Mouse (Mus musculus): ENCODE measurements around the gene Gucd1.

Gene Gucd1

DNA sequence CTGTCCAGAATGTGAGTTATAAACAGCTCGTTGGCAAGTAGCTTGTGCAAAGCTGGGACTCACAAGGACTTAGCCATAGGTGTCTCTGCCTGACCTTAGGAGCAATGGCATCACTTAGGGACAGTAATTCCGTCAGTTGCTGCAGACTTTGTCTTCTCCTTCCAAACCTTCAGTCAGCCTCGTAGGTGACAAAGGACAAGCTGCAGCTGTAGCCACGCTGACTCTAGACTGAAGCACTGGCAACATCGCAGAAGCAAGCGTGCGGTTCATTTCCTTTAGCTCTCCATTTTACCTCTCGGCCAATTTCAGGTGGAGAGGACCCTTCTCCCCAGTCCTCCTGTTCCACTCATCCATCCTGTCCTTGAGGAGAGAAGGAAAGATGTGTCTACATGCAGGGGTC is 193.8 kb downstream of the Gucd1 start:
- no peak for DNase-seq (ENCODE audit: low spot score in 2 of 2)

DNA sequence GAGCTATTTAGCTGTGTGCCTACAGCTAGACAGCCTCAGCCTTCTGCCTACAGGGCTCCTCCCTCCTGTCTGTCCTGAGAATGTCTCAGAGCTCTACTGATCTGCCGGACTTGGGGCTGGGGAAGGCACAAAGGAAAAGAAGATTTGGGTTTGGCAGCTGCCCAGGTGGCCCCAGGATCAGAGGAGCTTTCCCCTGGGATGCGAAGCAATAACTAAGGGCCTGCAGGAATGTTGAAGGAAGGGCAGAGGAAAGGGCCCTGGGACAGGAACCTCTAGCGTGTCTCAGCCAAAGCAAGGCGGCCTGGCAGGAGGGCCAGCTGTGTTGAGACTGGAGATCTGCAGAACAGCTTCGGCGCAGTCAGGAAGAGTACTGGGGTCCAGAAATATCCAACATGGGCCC is 194.8 kb downstream of the Gucd1 start:
- no peak for DNase-seq (ENCODE audit: low spot score in 2 of 2)

DNA sequence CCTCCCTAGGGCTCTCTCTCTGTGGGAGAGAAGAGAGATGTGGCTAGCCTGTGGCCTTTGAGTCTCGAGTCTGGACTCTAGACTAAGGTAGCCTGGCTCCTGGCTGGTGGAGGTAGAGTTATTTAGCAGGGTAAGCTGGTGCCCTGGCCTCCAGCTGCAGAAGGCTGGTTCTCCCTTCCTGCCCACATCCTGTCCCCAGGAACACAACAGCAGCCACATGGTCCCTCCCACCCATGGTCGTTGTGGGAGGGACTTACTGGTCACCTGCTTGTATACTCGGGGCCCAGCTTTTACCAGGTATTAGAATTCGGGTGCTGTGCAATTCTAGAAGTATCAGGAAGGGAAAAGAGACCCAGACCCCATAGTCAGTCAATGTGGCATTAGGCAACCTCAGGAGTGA is 197.5 kb downstream of the Gucd1 start:
- peak; percentile 60 to 66 for DNase-seq (ENCODE audit: low spot score in 2 of 2)

DNA sequence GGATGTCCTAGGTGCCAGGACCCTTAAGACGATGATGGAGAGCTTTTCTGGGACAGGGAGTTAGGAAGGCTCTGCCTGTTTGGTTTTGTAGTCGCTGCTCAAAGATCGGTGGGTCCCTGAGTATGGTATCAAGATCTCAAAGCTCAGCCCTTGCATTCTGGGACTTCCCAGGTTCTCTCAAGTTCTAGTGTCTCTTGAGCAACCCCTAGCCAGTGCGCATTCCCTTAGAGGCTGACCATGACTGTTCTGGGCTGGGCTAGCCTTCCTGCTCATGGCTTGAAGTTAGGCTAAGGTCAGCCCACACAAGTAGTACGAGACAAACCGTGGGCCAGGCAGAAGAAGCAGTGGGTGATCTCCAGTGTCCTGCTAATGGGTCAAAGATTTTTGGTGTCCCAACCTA is 199.6 kb downstream of the Gucd1 start:
- DNase-seq (ENCODE audit: low spot score in 2 of 2) = no peak

DNA sequence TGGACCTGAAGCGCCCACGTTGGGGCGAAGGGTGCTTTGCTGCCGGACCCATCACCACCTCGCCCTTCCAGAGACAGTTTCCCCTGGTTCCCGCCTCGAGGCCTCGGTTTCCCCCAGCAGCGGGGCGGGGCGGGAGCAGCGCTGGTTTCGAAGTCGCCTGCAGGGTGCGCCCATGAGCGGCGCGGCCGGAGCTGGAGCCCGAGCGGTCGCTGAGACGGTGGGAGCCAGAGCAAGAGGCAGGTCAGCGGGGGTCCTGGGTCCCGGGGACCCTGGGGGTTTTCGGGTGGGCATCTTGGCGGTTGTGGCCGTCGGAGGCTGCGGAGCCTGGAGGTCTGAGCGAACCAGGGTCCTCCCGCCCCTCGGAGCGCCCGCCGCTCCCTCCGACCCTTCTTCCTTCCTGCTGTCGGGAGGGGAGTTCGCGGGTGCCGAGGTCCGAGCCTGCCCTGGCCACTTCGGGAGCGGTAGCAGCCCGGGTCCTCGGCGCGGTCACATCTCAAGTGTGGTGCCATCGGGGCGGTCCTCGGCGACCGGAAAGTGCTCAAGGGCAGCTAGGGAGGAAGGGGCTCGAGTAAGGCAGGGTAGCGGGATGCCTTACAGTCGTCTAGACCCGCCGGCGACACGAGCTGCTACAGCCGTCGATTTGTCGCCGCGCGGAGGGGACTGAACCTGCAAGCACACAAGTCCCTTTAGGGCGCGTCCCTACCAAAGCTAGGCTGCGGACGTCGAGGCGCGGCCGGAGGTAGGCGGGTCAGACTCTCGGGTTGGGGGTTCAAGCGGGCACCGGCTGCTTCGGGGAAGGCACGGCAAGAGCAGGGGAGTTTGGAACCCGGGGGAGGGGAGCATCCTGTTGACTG is 200.6 kb downstream of the Gucd1 start:
- DNase-seq (ENCODE audit: low spot score in 2 of 2) = peak; percentile 66 to 87

DNA sequence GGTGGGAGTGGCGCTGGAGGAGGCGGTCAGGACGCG is 201.1 kb downstream of the Gucd1 start, which contains the start of gene Adora2a:
Adora2a (plus strand) TSS at position 6 of the 36 bp plus-strand sequence.
- DNase-seq (ENCODE audit: low spot score in 2 of 2) = no peak

DNA sequence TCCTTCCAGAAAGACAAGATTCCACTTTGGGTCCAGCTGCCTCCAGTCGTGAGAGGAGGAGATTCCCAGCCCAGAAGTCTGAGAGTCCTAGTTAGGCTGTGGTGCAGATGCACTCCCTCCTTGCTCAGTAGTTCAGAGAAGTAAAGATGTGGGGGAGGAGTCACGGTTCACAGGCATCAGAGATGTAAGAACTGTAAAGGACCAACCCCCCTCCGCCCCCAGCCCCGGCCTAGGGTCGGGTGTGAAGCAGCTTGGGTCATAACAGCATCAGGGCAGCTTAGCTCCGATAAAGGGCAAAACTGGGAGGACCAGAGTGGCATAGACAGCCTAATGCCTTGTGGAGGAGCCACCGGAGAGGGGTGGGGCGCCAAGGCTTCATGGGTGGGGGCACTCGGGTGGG is 201.3 kb downstream of the Gucd1 start:
- DNase-seq (ENCODE audit: low spot score in 2 of 2) = peak in 1 of 2 experiments; percentile 29

DNA sequence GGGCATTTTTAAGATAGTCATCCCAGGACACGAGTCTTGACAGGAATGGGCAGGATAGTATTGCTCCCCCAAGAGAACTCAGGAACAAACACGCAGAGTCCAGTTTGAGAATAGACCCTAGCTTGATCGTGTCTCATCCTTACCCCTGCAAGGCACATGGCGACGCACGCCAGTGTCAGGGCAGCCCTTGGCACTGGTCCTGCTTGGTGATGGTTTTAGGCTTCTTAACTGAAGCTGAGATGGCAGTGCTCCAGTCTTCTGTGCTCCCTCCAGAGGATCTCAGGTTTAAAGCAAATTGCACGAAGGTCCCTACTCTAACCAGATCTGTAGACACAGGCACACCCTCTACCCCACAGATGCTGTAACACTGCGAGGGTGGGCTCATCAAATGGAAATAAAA is 202.0 kb downstream of the Gucd1 start:
- no peak for DNase-seq (ENCODE audit: low spot score in 2 of 2)

DNA sequence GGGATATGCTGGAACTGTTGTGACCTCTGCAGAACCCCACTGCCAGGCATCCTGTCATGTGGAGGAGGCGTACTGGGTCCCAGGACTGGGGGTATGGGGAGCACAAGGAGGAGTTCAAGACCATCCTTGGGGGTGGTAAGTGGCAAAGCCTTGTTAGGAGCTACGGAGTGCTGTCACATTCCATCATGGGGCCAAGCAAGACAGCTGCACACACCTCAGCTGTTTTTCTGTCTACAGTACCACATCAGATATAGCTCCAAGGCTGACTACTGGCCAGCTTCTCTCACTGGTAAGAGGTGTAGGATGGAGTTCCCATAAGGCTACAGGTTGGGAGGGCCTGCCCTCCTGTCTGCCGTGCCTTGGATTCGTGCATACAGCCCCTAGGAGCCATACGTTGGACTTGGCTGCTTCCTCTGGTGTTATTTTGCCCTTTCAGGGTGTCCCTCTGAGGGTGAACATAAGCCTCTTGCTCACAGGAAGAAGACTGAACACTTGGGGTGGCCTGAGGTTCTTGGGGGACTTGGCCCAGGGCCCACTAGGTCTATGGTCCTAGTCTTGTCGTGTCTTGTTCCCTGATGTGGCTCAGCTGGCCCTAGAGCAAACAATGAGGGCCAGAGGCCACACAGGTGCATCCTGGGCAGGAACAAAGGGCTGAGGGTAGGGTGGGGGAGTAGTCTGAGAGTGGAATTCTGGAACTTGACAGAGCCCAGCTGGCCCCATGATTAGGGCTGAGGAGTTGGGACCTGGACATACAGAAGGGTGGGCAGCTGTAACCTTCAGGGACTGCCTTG is 203.4 kb downstream of the Gucd1 start:
- no peak for DNase-seq (ENCODE audit: low spot score in 2 of 2)

DNA sequence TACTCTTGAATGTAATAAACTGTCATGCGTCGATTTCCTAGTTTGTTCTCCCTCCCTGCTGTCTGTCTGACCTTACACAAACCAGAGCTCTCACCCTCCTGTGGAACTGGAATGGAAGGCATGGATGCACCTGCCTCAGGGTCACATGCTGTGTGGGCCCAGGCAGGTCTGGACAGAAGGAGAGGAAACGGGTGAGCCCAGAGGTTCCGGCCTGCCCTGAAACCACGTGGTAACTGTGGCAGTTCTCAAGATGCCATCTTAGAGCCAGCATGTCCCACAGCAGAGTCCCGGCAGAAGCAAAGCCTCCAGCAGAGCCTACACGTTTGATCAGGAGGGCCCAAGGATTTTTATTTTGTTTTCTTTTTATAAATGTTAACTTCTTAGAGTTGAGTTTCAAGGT is 205.4 kb downstream of the Gucd1 start:
- no peak for DNase-seq (ENCODE audit: low spot score in 2 of 2)

DNA sequence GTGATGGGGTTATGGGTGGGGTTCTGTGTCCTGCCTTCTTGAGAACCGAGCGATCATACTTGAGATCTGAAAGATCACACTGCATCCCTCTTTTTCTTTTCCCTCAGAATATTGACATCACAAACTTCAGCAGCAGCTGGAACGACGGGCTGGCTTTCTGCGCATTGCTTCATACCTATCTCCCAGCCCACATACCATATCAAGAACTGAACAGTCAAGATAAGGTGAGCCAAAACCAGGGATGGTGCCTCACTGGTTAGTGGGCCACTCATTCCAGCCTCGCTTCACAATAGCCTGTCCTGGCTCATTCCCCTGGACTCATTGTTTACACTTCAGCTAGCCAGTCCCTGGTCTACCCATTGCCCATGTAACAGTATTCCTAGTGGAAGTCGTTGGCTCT is 210.6 kb downstream of the Gucd1 start:
- no peak for DNase-seq (ENCODE audit: low spot score in 2 of 2)

DNA sequence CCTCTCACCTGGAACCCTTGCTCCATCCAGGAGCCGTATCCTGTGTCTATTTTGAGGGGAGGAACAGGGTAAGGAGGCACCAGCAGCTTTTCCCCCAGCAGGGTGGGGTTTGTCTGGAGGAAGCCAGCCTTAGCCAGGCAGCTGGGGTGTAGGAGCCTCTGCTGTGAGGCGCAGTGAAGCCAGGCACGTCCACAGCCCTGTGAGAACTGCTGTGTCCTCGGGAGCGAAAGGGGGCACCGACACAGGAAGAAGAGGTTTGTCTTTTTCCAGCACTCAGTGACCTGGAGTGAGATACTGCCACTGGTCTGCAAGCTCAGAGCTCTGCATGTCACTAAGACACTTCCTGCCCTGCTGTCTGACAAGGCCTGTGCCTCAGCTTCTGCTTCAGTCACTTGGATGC is 213.4 kb downstream of the Gucd1 start:
- no peak for DNase-seq (ENCODE audit: low spot score in 2 of 2)

DNA sequence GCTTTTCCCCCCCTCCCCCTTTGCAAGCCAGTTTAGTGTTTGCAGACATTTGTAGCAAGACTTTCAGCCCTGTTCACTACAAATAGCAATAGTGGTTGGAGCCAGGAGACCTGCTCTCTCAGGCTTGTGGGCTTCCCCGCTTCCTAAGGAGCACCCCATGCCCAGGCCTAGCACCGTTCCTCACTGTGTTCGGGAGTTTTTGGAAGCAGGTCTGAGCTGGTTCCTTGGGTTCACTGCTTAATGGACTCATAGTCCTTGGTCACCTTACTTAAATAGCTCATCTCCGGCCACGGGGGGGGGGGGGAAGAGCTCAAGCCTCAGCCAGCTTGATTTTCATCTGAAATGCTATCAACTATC is 213.7 kb downstream of the Gucd1 start:
- no peak for DNase-seq (ENCODE audit: low spot score in 2 of 2)

DNA sequence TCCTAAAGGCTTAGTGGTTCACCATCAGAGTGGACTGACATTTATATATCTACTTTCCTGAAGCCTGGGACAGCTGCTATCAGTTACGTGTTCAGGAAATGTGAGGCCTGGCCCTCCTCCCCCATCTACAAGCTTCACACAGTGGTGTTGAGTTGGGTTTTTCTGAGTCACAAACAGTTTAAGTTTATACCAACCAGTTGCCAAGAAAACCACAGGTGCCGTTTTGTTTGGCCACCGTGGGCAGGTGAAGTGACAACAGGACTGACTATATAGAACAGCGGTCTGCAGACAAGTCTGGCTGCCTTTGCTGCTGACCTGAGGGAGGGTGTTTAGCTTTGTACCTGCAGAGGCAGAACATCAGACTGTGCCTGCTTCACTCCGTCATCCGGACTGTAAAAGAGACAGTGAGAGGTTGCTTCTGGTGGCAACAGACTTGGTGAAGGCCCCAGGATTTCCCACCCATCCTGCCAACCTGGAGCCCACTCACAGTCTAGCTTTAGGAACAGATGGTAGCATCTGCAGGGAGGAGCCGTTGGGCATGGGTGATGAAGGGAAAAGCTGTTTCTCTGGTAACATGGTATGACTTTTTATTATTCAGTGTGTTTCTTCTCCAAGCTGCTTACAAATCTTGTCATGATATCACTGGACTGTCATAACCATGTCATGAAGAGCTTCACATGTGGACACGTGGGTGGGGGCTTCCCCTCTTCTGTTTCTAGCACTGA is 214.3 kb downstream of the Gucd1 start:
- no peak for DNase-seq (ENCODE audit: low spot score in 2 of 2)

DNA sequence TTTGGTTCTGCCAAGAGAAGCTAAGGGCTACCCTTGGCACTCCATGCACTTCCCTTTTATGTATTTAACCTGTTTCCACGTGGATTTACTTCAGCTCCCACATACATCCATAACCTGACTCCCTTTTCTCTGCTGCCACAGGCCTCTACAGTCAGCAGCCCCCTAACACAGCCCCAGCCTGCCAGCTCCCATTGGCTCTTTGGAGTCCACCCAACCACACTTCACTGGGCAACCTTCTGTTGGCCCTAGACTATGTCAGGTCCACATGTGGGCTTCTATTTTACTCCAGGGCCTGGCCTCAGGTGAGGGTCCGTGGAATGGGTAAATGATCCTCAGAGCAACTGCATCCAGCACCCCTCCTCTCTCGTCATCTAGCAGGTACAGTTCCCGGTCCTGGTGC is 215.2 kb downstream of the Gucd1 start:
- DNase-seq (ENCODE audit: low spot score in 2 of 2) = no peak

DNA sequence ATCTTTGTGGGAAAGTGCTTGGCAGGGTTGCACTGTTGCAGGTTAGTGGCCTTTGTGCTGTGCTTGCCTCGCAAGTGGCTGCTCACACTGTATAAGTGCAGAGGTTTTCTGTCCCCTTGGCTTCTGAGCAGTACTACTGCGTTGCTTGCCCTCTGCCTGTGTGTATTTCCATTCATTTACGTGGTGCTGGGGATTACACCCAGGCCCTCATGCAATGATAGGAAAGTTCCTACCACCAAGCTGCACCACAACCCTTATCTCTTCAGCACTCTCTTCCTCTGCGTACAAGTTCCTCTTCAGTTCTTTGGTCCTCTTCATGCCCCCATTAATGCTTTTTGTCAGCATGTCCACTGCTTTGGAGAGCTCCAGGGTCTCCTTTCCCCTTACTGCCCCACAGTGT is 215.8 kb downstream of the Gucd1 start:
- DNase-seq (ENCODE audit: low spot score in 2 of 2) = no peak

DNA sequence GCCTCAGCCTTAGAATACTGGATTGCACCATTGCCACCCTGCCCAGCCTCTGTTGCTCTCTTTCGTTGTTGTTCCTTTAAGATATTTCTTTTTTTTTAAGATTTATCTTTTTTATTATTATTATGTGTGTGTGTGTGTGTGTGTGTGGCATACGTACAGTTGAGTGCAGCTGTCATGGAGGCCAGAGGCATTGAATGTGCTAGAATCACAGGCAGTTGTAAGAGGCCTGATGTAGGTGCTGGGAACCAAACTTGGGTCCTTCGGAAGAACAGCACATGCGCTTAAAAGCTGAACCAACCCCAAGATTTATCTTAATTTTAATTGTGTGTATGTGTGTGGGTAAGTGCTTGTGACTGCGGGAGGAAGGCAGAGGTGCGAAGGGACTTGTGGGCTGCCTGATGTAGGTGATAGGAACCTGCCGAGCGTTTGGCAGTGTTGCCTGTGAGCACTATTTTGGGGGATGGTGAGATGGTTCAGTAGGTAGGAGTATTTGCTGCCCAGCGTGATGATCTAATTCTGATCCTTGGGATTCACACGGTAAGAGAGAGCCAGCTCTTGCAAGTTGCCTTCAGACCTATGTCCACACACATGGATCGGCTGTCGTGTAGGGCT is 216.5 kb downstream of the Gucd1 start:
- DNase-seq (ENCODE audit: low spot score in 2 of 2) = no peak

Measured in thymus, postnatal 10 days (tissue).